Mouse (Mus musculus) T-cell, adult 66 days (primary cell): ENCODE measurements around the gene Sclt1. TPM values are rescaled to one million over a fixed set of nuclear protein-coding genes. Genes with fewer than 3 reads are reported as not detected.

Experiments
- total RNA-seq, 2 experiments: library from RNA; stranded (reverse); gene quantifications; 3 replicates in 1 of 2; 4 replicates in 1 of 2; pipeline ENCODE4 v1.2.4; 2023

Gene Sclt1
- 10 to 100 TPM; 14.2 to 16.7 TPM for total RNA-seq

GRCm38 (mm10) chr3:41742278-41742934 lies at the start of gene Sclt1, which contains the start of gene D3Ertd751e:
Gene Sclt1 (minus strand): TSS chr3:41742514.
Gene D3Ertd751e (plus strand): TSS chr3:41742611.

Other genes starting within 250 kb of the Sclt1 start
- 10 to 100 TPM; 43.6 to 46.8 TPM for gene Jade1, start 186.8 kb downstream of the Sclt1 start, total RNA-seq
- 10 to 100 TPM in 1 of 2 experiments, 1 to 10 TPM in 1; 9.0 to 14.1 TPM for gene D3Ertd751e, start 97 bp upstream of the Sclt1 start, total RNA-seq